Mouse (Mus musculus): ENCODE data around the gene Bahcc1. TPM values are rescaled to one million over a fixed set of nuclear protein-coding genes. Genes with fewer than 3 reads are reported as not detected.

Gene Bahcc1
- polyA plus RNA-seq, 1 experiment from 2014 or later, result 4.6 TPM

GRCm38 (mm10) chr11:120248899-120249298, 16.2 kb downstream of the Bahcc1 start:
- peaks cover 54% of the 10 kb centered on the region for H3K4me1 ChIP-seq (ENCODE audit: control insufficient read depth, insufficient read depth, low read length)
- no peak overlapping the region for H3K4me3 ChIP-seq (ENCODE audit: low read length)
- H3K9me3 ChIP-seq (replicated peaks; ENCODE audit: control insufficient read depth, low read length), result no peaks in the 10 kb centered on the region
- WGBS, result 80% methylated on average over 6 of the region's 6 CpGs
- peak overlapping the region; percentile 20 for H3K27ac ChIP-seq (ENCODE audit: low read length)
- no peak overlapping the region for H3K9ac ChIP-seq (ENCODE audit: low read length)
- H3K27me3 ChIP-seq (ENCODE audit: control insufficient read depth, insufficient read depth, low read length), result no peaks in the 10 kb centered on the region
- H3K4me2 ChIP-seq (ENCODE audit: low read depth, low read length), result no peak overlapping the region
- no peaks in the 10 kb centered on the region for H3K36me3 ChIP-seq (ENCODE audit: control insufficient read depth, insufficient read depth)
- no peak for ATAC-seq (replicated peaks; ENCODE audit: extremely low read depth, insufficient read depth, low FRiP score)

DNA sequence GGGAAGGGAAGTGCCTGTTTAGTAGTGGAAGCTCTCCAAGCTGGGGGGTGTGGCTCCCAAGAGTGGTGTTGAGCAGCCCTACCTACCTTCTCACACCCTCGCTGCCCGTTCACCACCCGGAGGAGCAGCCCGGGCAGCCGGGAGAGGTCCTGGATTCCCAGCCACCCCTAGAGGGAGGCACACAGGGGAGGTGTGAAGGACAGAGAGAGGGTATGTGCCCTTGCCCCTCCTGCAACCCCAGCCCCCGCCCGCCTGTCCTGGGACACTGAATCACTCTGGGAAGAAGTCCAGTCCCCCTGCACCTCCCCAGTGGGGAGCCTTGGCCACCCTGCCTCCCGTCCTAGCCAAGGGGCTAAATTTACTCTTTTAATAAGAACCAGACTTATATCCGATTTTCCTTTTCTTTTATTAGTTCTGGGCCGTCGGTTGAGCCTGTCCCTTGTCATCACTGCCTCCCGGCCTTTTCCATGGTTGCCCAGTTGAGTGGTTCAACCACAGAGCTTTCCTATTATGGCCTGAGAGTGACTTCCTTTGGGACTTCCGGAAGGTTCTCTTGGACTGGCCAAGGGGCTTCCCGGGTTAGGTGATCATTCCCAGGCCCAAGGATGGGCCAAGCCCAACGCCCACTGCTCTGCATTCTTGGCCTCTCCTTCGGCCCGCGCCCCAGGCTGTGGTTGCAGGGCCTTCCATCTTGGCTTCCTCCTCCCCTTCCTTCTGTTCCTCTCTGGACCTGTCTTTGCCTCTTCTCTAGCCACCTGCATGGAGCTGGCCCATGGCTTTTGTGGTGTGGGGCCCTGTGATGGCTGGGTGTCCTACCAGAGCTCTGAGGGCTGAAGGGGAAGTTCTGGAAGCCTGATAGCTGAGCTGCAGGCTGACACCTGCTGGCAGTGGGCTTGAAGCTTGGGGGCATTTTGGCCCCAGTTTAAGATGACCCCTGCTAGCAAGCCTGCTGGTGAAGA, 18.5 kb downstream of the Bahcc1 start:
- Histone ChIP-seq H3K9me3 (replicated peaks; ENCODE audit: control insufficient read depth, low read length) (no peaks in the 10 kb centered on the region), H3K4me1 (ENCODE audit: control insufficient read depth, insufficient read depth, low read length) (peaks cover 77% of the 10 kb centered on the region), H3K9ac (ENCODE audit: low read length) (peak overlapping the region; percentile 51), H3K4me2 (ENCODE audit: low read depth, low read length) (peak overlapping the region; percentile 16; the same call in 1 of the 2 replicates), H3K36me3 (ENCODE audit: control insufficient read depth, insufficient read depth) (no peaks in the 10 kb centered on the region), H3K27me3 (ENCODE audit: control insufficient read depth, insufficient read depth, low read length) (no peaks in the 10 kb centered on the region), H3K4me3 (ENCODE audit: low read length) (no peak overlapping the region), H3K27ac (ENCODE audit: low read length) (peak overlapping the region; percentile 54)
- no peak for ATAC-seq (replicated peaks; ENCODE audit: extremely low read depth, insufficient read depth, low FRiP score)
- 57% methylated on average over 18 of the region's 18 CpGs for WGBS

GRCm38 (mm10) chr11:120251950-120252308, 19.2 kb downstream of the Bahcc1 start:
- Histone ChIP-seq H3K36me3 (ENCODE audit: control insufficient read depth, insufficient read depth) (no peaks in the 10 kb centered on the region), H3K9me3 (replicated peaks; ENCODE audit: control insufficient read depth, low read length) (no peaks in the 10 kb centered on the region), H3K4me2 (ENCODE audit: low read depth, low read length) (peak overlapping the region; percentile 31; the same call in 1 of the 2 replicates), H3K27ac (ENCODE audit: low read length) (peak overlapping the region; percentile 54), H3K4me3 (ENCODE audit: low read length) (no peak overlapping the region), H3K27me3 (ENCODE audit: control insufficient read depth, insufficient read depth, low read length) (no peaks in the 10 kb centered on the region), H3K9ac (ENCODE audit: low read length) (no peak overlapping the region; the same call in 1 of the 2 replicates), H3K4me1 (ENCODE audit: control insufficient read depth, insufficient read depth, low read length) (peaks cover 80% of the 10 kb centered on the region)
- WGBS, result 58% methylated on average over 6 of the region's 6 CpGs
- no peak for ATAC-seq (replicated peaks; ENCODE audit: extremely low read depth, insufficient read depth, low FRiP score)

DNA sequence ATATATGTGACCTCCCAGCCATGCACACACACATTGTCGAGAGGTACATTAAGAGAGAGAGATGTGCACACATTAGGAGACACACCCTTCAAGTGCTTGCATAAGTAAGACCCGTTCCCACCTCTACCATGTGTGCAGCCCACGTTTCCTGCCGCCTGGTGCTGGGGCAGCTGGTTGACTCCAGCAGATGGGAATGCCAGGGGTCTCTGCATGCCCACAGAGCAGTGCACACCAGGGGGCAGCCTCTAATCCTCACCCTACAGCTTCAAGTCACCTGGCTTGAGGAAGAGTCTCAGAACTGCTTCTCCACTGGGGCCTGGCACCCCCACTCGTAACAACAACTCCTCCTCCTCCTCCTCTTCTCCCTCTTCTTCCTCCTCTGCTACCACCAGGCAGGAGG, 19.7 kb downstream of the Bahcc1 start:
- ATAC-seq (replicated peaks; ENCODE audit: extremely low read depth, insufficient read depth, low FRiP score), result no peak
- 39% methylated on average over 5 of the region's 5 CpGs for WGBS
- no peaks in the 10 kb centered on the region for H3K9me3 ChIP-seq (replicated peaks; ENCODE audit: control insufficient read depth, low read length)
- no peak overlapping the region for H3K4me3 ChIP-seq (ENCODE audit: low read length)
- H3K4me2 ChIP-seq (ENCODE audit: low read depth, low read length), result peak overlapping the region; percentile 31
- peak overlapping the region; percentile 48; the same call in 1 of the 2 replicates for H3K9ac ChIP-seq (ENCODE audit: low read length)
- H3K4me1 ChIP-seq (ENCODE audit: control insufficient read depth, insufficient read depth, low read length), result peaks cover 79% of the 10 kb centered on the region
- peak overlapping the region; percentile 54 for H3K27ac ChIP-seq (ENCODE audit: low read length)
- no peaks in the 10 kb centered on the region for H3K27me3 ChIP-seq (ENCODE audit: control insufficient read depth, insufficient read depth, low read length)
- no peaks in the 10 kb centered on the region for H3K36me3 ChIP-seq (ENCODE audit: control insufficient read depth, insufficient read depth)

GRCm38 (mm10) chr11:120252843-120253645, 20.3 kb downstream of the Bahcc1 start:
- peak overlapping the region; percentile 48 for H3K9ac ChIP-seq (ENCODE audit: low read length)

GRCm38 (mm10) chr11:120253646-120254315, 21.0 kb downstream of the Bahcc1 start:
- H3K9me3 ChIP-seq (replicated peaks; ENCODE audit: control insufficient read depth, low read length), result no peaks in the 10 kb centered on the region
- peak overlapping the region; percentile 54; the same call in 1 of the 2 replicates for H3K27ac ChIP-seq (ENCODE audit: low read length)
- no peak for ATAC-seq (replicated peaks; ENCODE audit: extremely low read depth, insufficient read depth, low FRiP score)
- H3K4me2 ChIP-seq (ENCODE audit: low read depth, low read length), result no peak overlapping the region
- WGBS, result 83% methylated on average over 13 of the region's 13 CpGs
- no peaks in the 10 kb centered on the region for H3K36me3 ChIP-seq (ENCODE audit: control insufficient read depth, insufficient read depth)
- H3K4me1 ChIP-seq (ENCODE audit: control insufficient read depth, insufficient read depth, low read length), result peaks cover 71% of the 10 kb centered on the region
- no peaks in the 10 kb centered on the region for H3K27me3 ChIP-seq (ENCODE audit: control insufficient read depth, insufficient read depth, low read length)
- H3K4me3 ChIP-seq (ENCODE audit: low read length), result no peak overlapping the region
- no peak overlapping the region for H3K9ac ChIP-seq (ENCODE audit: low read length)

More at GRCm38 (mm10) chr11:120252843-120253645, 20.3 kb downstream of the Bahcc1 start:
- no peak for ATAC-seq (replicated peaks; ENCODE audit: extremely low read depth, insufficient read depth, low FRiP score)
- H3K36me3 ChIP-seq (ENCODE audit: control insufficient read depth, insufficient read depth), result no peaks in the 10 kb centered on the region
- H3K27me3 ChIP-seq (ENCODE audit: control insufficient read depth, insufficient read depth, low read length), result no peaks in the 10 kb centered on the region
- peak overlapping the region; percentile 38; the same call in 1 of the 2 replicates for H3K4me2 ChIP-seq (ENCODE audit: low read depth, low read length)
- peaks cover 79% of the 10 kb centered on the region for H3K4me1 ChIP-seq (ENCODE audit: control insufficient read depth, insufficient read depth, low read length)
- 44% methylated on average over 12 of the region's 12 CpGs for WGBS
- no peaks in the 10 kb centered on the region for H3K9me3 ChIP-seq (replicated peaks; ENCODE audit: control insufficient read depth, low read length)
- peak overlapping the region; percentile 54 for H3K27ac ChIP-seq (ENCODE audit: low read length)
- H3K4me3 ChIP-seq (ENCODE audit: low read length), result no peak overlapping the region

DNA sequence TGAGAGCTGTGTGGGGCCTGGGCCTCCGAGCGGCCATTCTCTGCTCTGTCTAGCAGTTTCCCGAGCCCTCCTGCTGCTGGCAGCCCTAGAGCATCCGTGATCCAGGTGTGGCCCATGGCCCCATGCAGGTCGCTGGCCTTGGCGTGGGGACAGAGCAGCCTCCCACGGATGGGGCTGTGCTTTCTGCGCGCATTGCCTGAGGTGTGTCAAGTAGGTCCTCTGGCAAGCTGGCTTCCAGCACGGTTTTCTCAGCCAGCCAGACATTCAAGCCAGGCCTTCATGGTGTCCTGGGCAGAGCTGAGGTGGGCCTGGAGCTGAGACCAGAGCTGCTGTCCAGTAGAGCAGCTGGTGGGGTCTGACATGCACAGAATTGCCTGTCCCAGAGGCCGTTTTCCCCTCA, 21.7 kb downstream of the Bahcc1 start:
- no peaks in the 10 kb centered on the region for H3K9me3 ChIP-seq (replicated peaks; ENCODE audit: control insufficient read depth, low read length)
- peak overlapping the region; percentile 27; the same call in 1 of the 2 replicates for H3K9ac ChIP-seq (ENCODE audit: low read length)
- ATAC-seq (replicated peaks; ENCODE audit: extremely low read depth, insufficient read depth, low FRiP score), result no peak
- peaks cover 74% of the 10 kb centered on the region for H3K4me1 ChIP-seq (ENCODE audit: control insufficient read depth, insufficient read depth, low read length)
- no peaks in the 10 kb centered on the region for H3K36me3 ChIP-seq (ENCODE audit: control insufficient read depth, insufficient read depth)
- no peaks in the 10 kb centered on the region for H3K27me3 ChIP-seq (ENCODE audit: control insufficient read depth, insufficient read depth, low read length)
- no peak overlapping the region for H3K4me3 ChIP-seq (ENCODE audit: low read length)
- peak overlapping the region; percentile 77 for H3K27ac ChIP-seq (ENCODE audit: low read length)
- 74% methylated on average over 11 of the region's 11 CpGs for WGBS
- H3K4me2 ChIP-seq (ENCODE audit: low read depth, low read length), result no peak overlapping the region

- ATAC-seq (replicated peaks; ENCODE audit: extremely low read depth, insufficient read depth, low FRiP score), result peak; percentile 80
- Histone ChIP-seq H3K36me3 (ENCODE audit: control insufficient read depth, insufficient read depth) (no peaks in the 10 kb centered on the region), H3K27me3 (ENCODE audit: control insufficient read depth, insufficient read depth, low read length) (no peaks in the 10 kb centered on the region), H3K9ac (ENCODE audit: low read length) (peak overlapping the region; percentile 50), H3K4me1 (ENCODE audit: control insufficient read depth, insufficient read depth, low read length) (peaks cover 77% of the 10 kb centered on the region), H3K4me2 (ENCODE audit: low read depth, low read length) (no peak overlapping the region), H3K27ac (ENCODE audit: low read length) (peak overlapping the region; percentile 77), H3K9me3 (replicated peaks; ENCODE audit: control insufficient read depth, low read length) (no peaks in the 10 kb centered on the region), H3K4me3 (ENCODE audit: low read length) (no peak overlapping the region)
- WGBS, result 25% methylated on average over 6 of the region's 6 CpGs
Measured at GRCm38 (mm10) chr11:120255038-120255437, 22.3 kb downstream of the Bahcc1 start.
